Mouse (Mus musculus) left cerebral cortex, adult 9 months (tissue): ENCODE measurements at regions not wholly inside any gene's neighbourhood (a gene's known extent, or its start where the extent isn't known, plus 50 kb on each side); places are given as distances from the start of the nearest gene placed in this dataset.
A peak's percentile ranks its signal among the peaks of the same experiment; 100 is the strongest.

Experiments used
- DNase-seq, 2 experiments: peaks; one replicate each; pipeline ENCODE4 v3.0.0; 2022; ENCODE audit warnings: low spot score in 2 of 2

DNA sequence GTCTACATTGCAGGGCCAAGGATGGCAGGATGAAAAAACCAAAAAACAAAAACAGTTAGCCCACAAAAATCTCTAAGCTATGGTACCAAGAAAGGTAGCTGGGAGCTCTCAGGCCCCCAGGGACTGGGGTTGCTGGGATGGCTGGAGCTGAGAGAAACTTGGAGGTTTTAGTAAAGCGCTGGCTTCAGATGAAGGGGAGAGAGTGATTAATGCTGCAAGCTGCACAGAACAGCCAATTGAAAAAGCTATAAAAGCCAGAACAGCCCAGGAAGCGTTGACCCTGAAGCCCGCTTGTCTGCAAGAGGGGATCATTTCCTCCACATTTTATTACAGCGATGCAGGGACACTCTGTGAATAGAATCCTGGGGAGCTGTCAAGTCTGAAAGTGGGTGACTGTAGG, 157.0 kb downstream of the 4930564D02Rik start:
- DNase-seq = no peak

DNA sequence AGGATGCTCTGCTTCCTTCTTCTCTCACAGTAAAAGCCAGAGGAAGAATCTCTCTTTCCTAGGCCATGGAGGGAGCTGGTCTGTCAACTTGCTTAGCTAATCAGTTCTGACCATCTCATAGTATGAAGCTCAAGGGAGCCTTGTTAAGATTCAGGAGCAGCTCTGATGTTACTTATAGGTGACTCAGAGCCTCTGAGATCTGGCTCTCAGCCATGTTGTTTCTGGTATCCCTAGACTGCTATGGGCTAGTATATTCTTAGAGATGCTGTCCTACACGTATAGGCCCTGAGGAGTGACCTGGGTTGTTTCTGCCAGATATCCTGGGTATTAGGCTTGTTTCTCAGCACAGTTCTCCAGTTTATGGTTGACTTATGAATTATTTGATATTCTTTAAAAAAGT, 160.9 kb downstream of the 4930564D02Rik start:
- DNase-seq = no peak

- DNase-seq = no peak
Observed at GRCm38 (mm10) chr3:105228401-105228800, 161.8 kb downstream of the 4930564D02Rik start.

DNA sequence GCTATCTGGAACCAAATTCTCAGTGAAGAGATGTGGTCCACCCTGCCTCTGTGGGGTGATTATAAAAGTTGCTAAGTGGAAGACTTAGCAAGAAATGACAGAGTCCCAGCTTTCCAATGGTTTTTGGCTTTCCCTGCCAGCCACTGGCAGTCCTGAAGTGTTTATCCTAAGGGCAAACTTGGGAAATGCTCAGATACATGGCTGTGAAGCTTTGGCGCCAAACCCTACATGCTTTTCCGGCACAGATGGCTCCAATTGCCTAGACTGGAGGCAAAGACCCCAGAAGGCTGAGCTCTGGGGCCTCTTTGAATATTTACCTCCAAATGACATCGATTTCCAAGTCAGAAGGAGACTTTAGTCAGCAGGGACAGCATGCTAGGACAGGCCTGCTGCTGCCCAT, 174.4 kb downstream of the 4930564D02Rik start:
- no peak for DNase-seq

GRCm38 (mm10) chr3:105257096-105257495, 190.5 kb downstream of the 4930564D02Rik start:
- no peak for DNase-seq

DNA sequence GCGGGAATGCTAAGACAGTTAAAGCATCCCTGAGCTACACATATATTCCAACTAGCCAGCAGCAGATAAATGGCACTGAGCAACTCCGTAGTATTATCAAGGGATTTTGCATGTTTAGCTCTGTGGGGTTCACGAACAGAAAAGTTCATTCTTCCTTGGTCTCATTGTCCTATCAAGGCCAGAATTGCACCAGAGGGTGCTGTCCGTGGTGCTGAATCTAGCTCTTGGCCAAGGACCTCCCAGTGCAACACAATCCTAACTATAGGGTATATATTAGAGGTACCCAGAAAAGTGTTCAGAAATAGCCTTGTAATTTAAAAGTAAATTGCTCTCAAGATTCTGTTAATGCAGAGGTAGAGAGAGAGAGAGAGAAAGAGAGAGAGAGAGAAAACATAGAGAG, 176.9 kb upstream of the Kcnd3 start:
- no peak for DNase-seq

- peak; percentile 18 to 42 for DNase-seq
Observed at GRCm38 (mm10) chr3:105280971-105281370, 171.2 kb upstream of the Kcnd3 start.

DNA sequence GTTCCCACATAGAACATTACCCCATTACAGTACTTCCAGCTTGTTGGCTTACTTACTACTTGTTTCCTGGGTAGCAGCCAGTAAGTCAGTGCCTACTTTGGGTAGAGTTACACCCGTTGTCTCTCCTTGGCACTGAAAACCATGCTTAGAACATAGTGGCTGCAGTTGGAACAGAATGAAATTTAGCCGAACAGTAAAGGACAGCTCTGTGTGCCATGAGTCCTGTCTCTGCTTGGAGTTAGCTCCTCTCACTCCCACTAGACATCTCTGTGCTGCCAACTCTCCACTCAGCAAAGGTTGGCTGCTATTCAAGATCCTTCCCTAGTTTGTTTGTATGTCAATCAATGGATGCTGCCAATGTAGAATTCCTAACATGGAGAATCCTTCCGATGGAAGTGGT, 170.4 kb upstream of the Kcnd3 start:
- peak; percentile 13 to 39 for DNase-seq

DNA sequence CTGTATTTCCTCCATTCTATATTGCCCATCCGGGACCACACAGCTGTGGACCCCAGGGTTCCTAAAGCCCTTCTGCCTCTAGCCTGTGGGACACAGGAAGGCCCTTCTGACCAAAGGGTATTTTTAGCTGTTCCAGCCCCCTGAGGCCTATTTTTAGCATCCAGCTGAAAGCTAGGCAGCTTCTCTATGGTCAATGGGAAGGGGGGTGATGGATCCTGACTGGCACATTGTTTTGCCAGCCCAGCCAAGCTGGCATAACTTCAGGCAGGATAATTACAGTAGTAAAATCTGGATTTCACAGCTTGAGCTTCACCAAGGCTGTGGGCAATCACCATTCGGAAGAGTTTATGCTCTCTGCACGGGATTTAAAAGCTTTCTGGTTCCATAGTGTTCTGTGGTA, 153.9 kb upstream of the Kcnd3 start:
- DNase-seq = no peak

- no peak for DNase-seq
Observed at GRCm38 (mm10) chr3:105300693-105301548, 151.2 kb upstream of the Kcnd3 start.

- no peak for DNase-seq
Observed at GRCm38 (mm10) chr3:105307676-105308075, 144.5 kb upstream of the Kcnd3 start.

- no peak for DNase-seq
Observed at GRCm38 (mm10) chr3:105309020-105309419, 143.1 kb upstream of the Kcnd3 start.

GRCm38 (mm10) chr3:105353268-105353667, 98.9 kb upstream of the Kcnd3 start:
- no peak for DNase-seq

GRCm38 (mm10) chr3:105354123-105354931, 97.8 kb upstream of the Kcnd3 start:
- DNase-seq = no peak

GRCm38 (mm10) chr3:105357511-105357910, 94.6 kb upstream of the Kcnd3 start:
- peak in 1 of 2 experiments; percentile 2 for DNase-seq

DNA sequence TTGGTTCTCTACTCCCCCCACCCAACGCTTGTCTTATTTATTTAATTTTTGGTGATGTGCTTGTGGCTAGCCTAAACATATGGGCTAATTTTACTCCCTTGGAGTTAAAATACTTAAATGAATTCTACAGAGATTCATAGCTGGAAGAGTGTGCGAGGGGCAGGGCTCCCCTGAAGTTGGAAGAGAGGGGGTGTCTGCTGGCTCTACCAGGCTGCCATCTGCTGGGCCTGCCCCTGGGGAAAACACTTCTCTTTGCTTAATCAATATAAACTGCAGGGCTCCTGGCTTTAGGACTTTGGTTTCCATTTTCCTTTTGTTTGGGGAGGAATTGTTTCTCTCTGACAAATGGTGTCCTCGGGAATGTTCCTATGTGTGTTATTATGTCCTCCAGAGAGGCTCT, 92.5 kb upstream of the Kcnd3 start:
- DNase-seq = no peak

- DNase-seq = peak; percentile 13 to 24
Observed at GRCm38 (mm10) chr3:105364685-105365084, 87.4 kb upstream of the Kcnd3 start.

- no peak for DNase-seq
Observed at GRCm38 (mm10) chr3:105366806-105367205, 85.3 kb upstream of the Kcnd3 start.

GRCm38 (mm10) chr3:105367972-105368371, 84.2 kb upstream of the Kcnd3 start:
- no peak for DNase-seq

DNA sequence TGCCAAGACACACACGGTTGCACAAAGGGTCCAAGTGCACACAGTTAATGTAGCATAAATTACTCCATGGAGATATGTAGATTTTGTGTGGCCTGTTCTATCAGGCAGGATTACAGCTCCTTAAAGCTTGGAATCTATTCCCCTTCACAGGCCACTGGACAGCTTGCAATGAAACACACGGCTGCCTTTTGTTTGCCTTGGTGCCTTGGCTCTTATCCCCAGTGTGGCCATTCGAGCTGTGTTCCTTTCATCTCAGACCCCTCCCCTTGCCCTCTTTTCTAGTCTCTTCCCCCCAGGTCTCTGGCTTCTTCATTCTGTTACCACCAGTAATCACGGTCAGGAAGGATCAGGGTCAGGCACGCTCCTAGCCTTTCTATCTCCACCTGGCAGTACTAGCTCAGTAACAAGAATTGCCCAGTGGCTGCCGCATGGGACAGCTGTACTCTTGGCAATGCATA, 79.7 kb upstream of the Kcnd3 start:
- DNase-seq = no peak

- DNase-seq = no peak
Observed at GRCm38 (mm10) chr3:105374306-105374705, 77.8 kb upstream of the Kcnd3 start.

DNA sequence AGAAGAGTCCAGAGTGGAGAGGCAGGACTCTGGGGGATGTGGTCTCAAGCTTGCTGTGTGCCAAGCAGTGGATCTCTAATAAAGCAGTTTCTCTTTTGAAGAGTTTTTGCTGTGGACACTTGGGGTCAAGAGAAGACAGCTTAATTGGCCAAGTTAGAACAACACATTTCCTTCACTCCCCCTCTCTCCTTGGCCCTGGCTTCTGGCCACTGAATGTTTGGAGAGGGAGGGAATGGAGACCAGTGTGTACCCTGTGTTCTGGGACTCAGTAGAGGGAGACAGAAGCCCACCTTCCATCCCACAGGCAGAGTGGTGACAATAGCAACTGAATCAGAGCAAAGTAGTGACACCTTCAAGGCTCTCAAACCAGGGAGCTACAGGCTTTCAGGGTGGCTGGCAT, 77.3 kb upstream of the Kcnd3 start:
- no peak for DNase-seq

DNA sequence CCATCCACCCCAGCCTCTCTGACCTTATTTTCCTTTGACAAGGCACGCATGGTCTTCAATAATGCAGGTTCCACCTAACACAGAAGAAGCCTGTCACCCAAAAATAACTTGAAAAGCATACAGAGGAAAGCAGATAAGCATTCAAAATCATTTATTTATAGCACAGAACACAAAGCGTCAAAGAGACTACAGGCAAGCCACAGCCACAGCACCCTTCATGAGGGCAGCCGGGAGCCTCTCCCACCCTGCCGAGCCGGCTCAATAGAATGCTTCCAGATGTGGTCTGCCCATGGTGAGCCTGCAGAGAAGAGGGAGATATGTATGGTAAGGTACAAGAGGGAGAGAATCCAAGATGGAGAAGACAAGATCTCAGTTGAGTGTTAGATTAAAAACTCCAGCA, 76.7 kb upstream of the Kcnd3 start:
- DNase-seq = no peak
